Mouse (Mus musculus) MEL (cell line): ENCODE results near the gene Kantr. TPM values are rescaled to one million over a fixed set of nuclear protein-coding genes. Genes with fewer than 3 reads are reported as not detected.
"Not testable (repeated sequence)": the region's sequence is repeated elsewhere in the genome, so short reads cannot be mapped to it uniquely, and the experiment has no call there.

Source experiments
- DNase-seq: peaks from one replicate; pipeline ENCODE4 v3.0.0; 2011; ENCODE audit warnings: low read depth, low spot score
- H3K27ac ChIP-seq: 2 replicates; pipeline ENCODE4 v1.5.1; 2012; ENCODE audit warnings: low read depth, mild to moderate bottlenecking, control low read depth, low read length, moderate library complexity; ENCODE audit not compliant: control insufficient read depth
- H3K27me3 ChIP-seq, 2 experiments: fragments of 150-350 bp in 1 of 2; sonication (generic) in 1 of 2; 2 replicates each; pipeline ENCODE4 v1.6.1; 2012; ENCODE audit warnings: low read length in 2 of 2, mild to moderate bottlenecking in 2 of 2, improper control_type of control experiment in 1 of 2, moderate library complexity in 1 of 2; ENCODE audit not compliant: insufficient read depth in 2 of 2, control insufficient read depth in 1 of 2
- H3K36me3 ChIP-seq, 2 experiments: 2 replicates each; pipeline ENCODE4 v1.6.1; 2012 to 2014; ENCODE audit warnings: low read length in 2 of 2, improper control_type of control experiment in 1 of 2, inconsistent platforms in 1 of 2, mild to moderate bottlenecking in 1 of 2; ENCODE audit not compliant: insufficient read depth in 2 of 2, control insufficient read depth in 1 of 2
- H3K4me1 ChIP-seq, 2 experiments: fragments of 150-350 bp in 1 of 2; sonication (generic) in 1 of 2; 2 replicates each; pipeline ENCODE4 v1.6.1; 2012; ENCODE audit warnings: low read length in 2 of 2, improper control_type of control experiment in 1 of 2, mild to moderate bottlenecking in 1 of 2; ENCODE audit not compliant: insufficient read depth in 2 of 2, control insufficient read depth in 1 of 2
- H3K4me3 ChIP-seq, 2 experiments: fragments of 150-350 bp in 1 of 2; sonication (generic) in 1 of 2; 2 replicates each; pipeline ENCODE4 v1.5.1; 2012; ENCODE audit warnings: low read depth in 2 of 2, low read length in 2 of 2, mild to moderate bottlenecking in 2 of 2, moderate library complexity in 2 of 2, control low read depth in 1 of 2, improper control_type of control experiment in 1 of 2; ENCODE audit not compliant: control insufficient read depth in 1 of 2, insufficient read depth in 1 of 2
- H3K79me2 ChIP-seq: 2 replicates; pipeline ENCODE4 v1.6.1; 2012; ENCODE audit warnings: mild to moderate bottlenecking, low read length, moderate library complexity; ENCODE audit not compliant: control insufficient read depth, poor library complexity, insufficient read depth
- H3K9ac ChIP-seq: 2 replicates; pipeline ENCODE4 v1.6.1; 2012; ENCODE audit warnings: low read depth, mild to moderate bottlenecking, control low read depth, low read length, moderate library complexity; ENCODE audit not compliant: control insufficient read depth, poor library complexity, severe bottlenecking
- H3K9me3 ChIP-seq: fragments of 150-350 bp; sonication (generic); replicated peaks from 2 replicates; pipeline ENCODE4 v1.6.1; 2012; ENCODE audit warnings: mild to moderate bottlenecking, low read length, improper control_type of control experiment, moderate library complexity; ENCODE audit not compliant: insufficient read depth
- CHD1 ChIP-seq: IDR thresholded peaks from 2 replicates; pipeline ENCODE4 v1.6.1; 2012; ENCODE audit warnings: low read depth, mild to moderate bottlenecking, inconsistent platforms, low read length, improper control_type of control experiment
- CHD2 ChIP-seq: IDR thresholded peaks from 2 replicates; pipeline ENCODE4 v1.6.1; 2011; ENCODE audit warnings: low read length, improper control_type of control experiment
- CTCF ChIP-seq, 3 experiments: IDR thresholded peaks in 2 of 3; conservative IDR thresholded peaks in 1 of 3; 2 replicates each; pipeline ENCODE4 v1.5.1; 2011 to 2012; ENCODE audit warnings: low read length in 3 of 3, low read depth in 2 of 3, mild to moderate bottlenecking in 2 of 3, improper control_type of control experiment in 1 of 3, inconsistent platforms in 1 of 3, mixed read lengths in 1 of 3, moderate library complexity in 1 of 3; ENCODE audit not compliant: control insufficient read depth in 1 of 3, insufficient read depth in 1 of 3, poor library complexity in 1 of 3, severe bottlenecking in 1 of 3
- EP300 ChIP-seq, 2 experiments: IDR thresholded peaks; 2 replicates each; pipeline ENCODE4 v1.6.1; 2011; ENCODE audit warnings: improper control_type of control experiment in 2 of 2, low read length in 2 of 2, low read depth in 1 of 2, mild to moderate bottlenecking in 1 of 2
- ETS1 ChIP-seq: IDR thresholded peaks from 2 replicates; pipeline ENCODE4 v1.6.1; 2012; ENCODE audit warnings: low read depth, mild to moderate bottlenecking, inconsistent platforms, low read length, improper control_type of control experiment, moderate library complexity
- GABPA ChIP-seq: IDR thresholded peaks from 2 replicates; pipeline ENCODE4 v1.6.1; 2012; ENCODE audit warnings: low read depth, mild to moderate bottlenecking, inconsistent platforms, low read length, improper control_type of control experiment, moderate library complexity
- MYB ChIP-seq: IDR thresholded peaks from 2 replicates; pipeline ENCODE4 v1.6.1; 2011; ENCODE audit warnings: mild to moderate bottlenecking, low read depth, low read length, improper control_type of control experiment
- NELFE ChIP-seq: IDR thresholded peaks from 2 replicates; pipeline ENCODE4 v1.6.1; 2011; ENCODE audit warnings: low read depth, low read length, improper control_type of control experiment
- NRF1 ChIP-seq: IDR thresholded peaks from 2 replicates; pipeline ENCODE4 v1.6.1; 2014; ENCODE audit warnings: low read depth, mild to moderate bottlenecking, inconsistent platforms, low read length, improper control_type of control experiment, moderate library complexity; ENCODE audit not compliant: poor library complexity, insufficient read depth, severe bottlenecking
- POLR2A ChIP-seq, 2 experiments: IDR thresholded peaks; 2 replicates each; pipeline ENCODE4 v1.6.1; 2011 to 2012; ENCODE audit warnings: low read length in 2 of 2, mild to moderate bottlenecking in 2 of 2, control low read depth in 1 of 2, improper control_type of control experiment in 1 of 2, low read depth in 1 of 2, moderate library complexity in 1 of 2; ENCODE audit not compliant: control insufficient read depth in 1 of 2, insufficient read depth in 1 of 2, poor library complexity in 1 of 2
- RAD21 ChIP-seq: IDR thresholded peaks from 2 replicates; pipeline ENCODE4 v1.6.1; 2011; ENCODE audit warnings: mild to moderate bottlenecking, low read depth, low read length, improper control_type of control experiment
- UBTF ChIP-seq: IDR thresholded peaks from 2 replicates; pipeline ENCODE4 v1.6.1; 2012; ENCODE audit warnings: low read depth, mild to moderate bottlenecking, inconsistent platforms, low read length, improper control_type of control experiment, moderate library complexity, borderline replicate concordance; ENCODE audit not compliant: insufficient read depth
- USF1 ChIP-seq: IDR thresholded peaks from 2 replicates; pipeline ENCODE4 v1.6.1; 2014; ENCODE audit warnings: low read depth, mild to moderate bottlenecking, inconsistent platforms, low read length, improper control_type of control experiment, moderate library complexity
- ZC3H11A ChIP-seq: IDR thresholded peaks from 2 replicates; pipeline ENCODE4 v1.6.1; 2012; ENCODE audit warnings: low read depth, mild to moderate bottlenecking, inconsistent platforms, low read length, improper control_type of control experiment
- ZMIZ1 ChIP-seq: IDR thresholded peaks from 2 replicates; pipeline ENCODE4 v1.6.1; 2012; ENCODE audit warnings: low read depth, mild to moderate bottlenecking, inconsistent platforms, low read length, improper control_type of control experiment, moderate library complexity
- polyA plus RNA-seq, 2 experiments: library from polyadenylated mRNA; stranded (reverse) in 1 of 2; unstranded in 1 of 2; fragments of >175 nt in 1 of 2; fragments of >200 nt in 1 of 2; gene quantifications; 2 replicates each; pipeline versions ENCODE4 v1.2.1 to v1.2.4; 2012; ENCODE audit warnings: low replicate concordance in 2 of 2, low read depth in 1 of 2; ENCODE audit not compliant: insufficient read length in 2 of 2, insufficient read depth in 1 of 2, missing spikeins in 1 of 2
- total RNA-seq: library from RNA; depleted of rRNA; stranded (reverse); fragments of 300-350 nt; gene quantifications from 2 replicates; pipeline ENCODE4 v1.2.3, GENCODE M21; 2012

The Kantr gene
- total and polyA plus RNA-seq, 3 experiments, result 1.6 to 3.9 TPM; not detected in 1

GRCm38 (mm10) chrX:152307371-152307770 lies 19.9 kb downstream of the Kantr start (continued):
- TF ChIP-seq NELFE (no peak), USF1 (no peak), CHD1 (no peak), GABPA (no peak), RAD21 (no peak), CHD2 (no peak), ZMIZ1 (no peak), ZC3H11A (no peak), EP300 (IDR thresholded peaks at IDR 0.05; ENCODE audit: low read depth in 1 of 2, low read length in 2 of 2) (peak; percentile 92), POLR2A (IDR thresholded peaks at IDR 0.05; ENCODE audit: control insufficient read depth in 1 of 2, insufficient read depth in 1 of 2, low read depth in 1 of 2, low read length in 2 of 2, poor library complexity in 1 of 2) (no peak), MYB (no peak; the same call in 1 of the 2 replicates), CTCF (IDR thresholded peaks at IDR 0.05 in 2 of 3, conservative IDR thresholded peaks at IDR 0.05 in 1 of 3; ENCODE audit: control insufficient read depth in 1 of 3, insufficient read depth in 1 of 3, low read depth in 2 of 3, low read length in 3 of 3, poor library complexity in 1 of 3, severe bottlenecking in 1 of 3) (no peak), UBTF (no peak), ETS1 (peak; percentile 81), NRF1 (no peak)

- DNase-seq, result no peak
- Histone ChIP-seq H3K36me3 (peaks cover 0 to 20% of the 10 kb centered on the region in 2 experiments; a peak in 2 of 4 replicates), H3K27ac (no peak overlapping the region), H3K9me3 (no peaks in the 10 kb centered on the region), H3K9ac (no peak overlapping the region), H3K79me2 (no peaks in the 10 kb centered on the region), H3K4me1 (peaks cover 0 to 8% of the 10 kb centered on the region in 2 experiments; a peak in 3 of 4 replicates), H3K4me3 (no peak overlapping the region), H3K27me3 (no peaks in the 10 kb centered on the region)
- no peak for TF ChIP-seq CHD1
Observed at GRCm38 (mm10) chrX:152306224-152306623, 21.1 kb downstream of the Kantr start.

DNA sequence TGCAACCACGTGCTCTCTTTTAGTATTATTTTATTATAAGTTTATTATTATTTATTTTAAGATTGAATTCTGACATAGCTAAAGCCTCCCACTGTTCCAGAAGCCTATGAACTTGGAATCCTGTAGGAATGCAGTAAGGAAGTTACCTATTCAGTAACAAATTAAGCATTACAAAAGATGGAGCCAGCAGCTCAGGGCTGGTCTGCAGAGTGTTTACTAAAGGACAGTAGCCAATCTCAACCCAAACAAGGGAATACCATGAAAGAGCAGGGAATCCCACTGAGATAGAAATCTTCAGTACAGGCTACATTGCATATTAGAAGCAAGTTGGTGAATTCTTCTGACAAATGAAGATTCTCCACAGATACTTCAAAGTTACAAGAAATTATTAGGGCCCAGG lies 40.3 kb downstream of the Kantr start:
- not testable (repeated sequence) for H3K9me3 ChIP-seq, H3K27ac ChIP-seq, H3K36me3 ChIP-seq, H3K27me3 ChIP-seq, DNase-seq, H3K4me3 ChIP-seq, H3K79me2 ChIP-seq, H3K4me1 ChIP-seq, H3K9ac ChIP-seq
